Mouse (Mus musculus) limb, embryonic 12.5 days (tissue): ENCODE results near the gene March4. TPM values are rescaled to one million over a fixed set of nuclear protein-coding genes. Genes with fewer than 3 reads are reported as not detected.

Source experiments
- ATAC-seq: fragments of 200-750 bp; cut with Nextera tagmentation; 2 replicates; pipeline ENCODE4 v1.8.0; 2017; ENCODE audit warnings: low read depth, moderate TSS enrichment; ENCODE audit not compliant: insufficient number of reproducible peaks, insufficient read depth, low FRiP score, low TSS enrichment
- H3K27ac ChIP-seq: fragments of 300-500 bp; sonication (generic); 2 replicates; pipeline ENCODE4 v1.5.1; 2016; ENCODE audit warnings: mild to moderate bottlenecking, moderate library complexity
- H3K27me3 ChIP-seq: fragments of 300-500 bp; sonication (generic); 2 replicates; pipeline ENCODE4 v1.6.1; 2016; ENCODE audit warnings: mild to moderate bottlenecking, moderate library complexity
- H3K36me3 ChIP-seq: fragments of 300-500 bp; sonication (generic); 2 replicates; pipeline ENCODE4 v1.6.1; 2016; ENCODE audit warnings: mild to moderate bottlenecking, moderate library complexity
- H3K4me1 ChIP-seq: fragments of 300-500 bp; sonication (generic); replicated peaks from 2 replicates; pipeline ENCODE4 v1.6.1; 2016
- H3K4me2 ChIP-seq: fragments of 300-500 bp; sonication (generic); 2 replicates; pipeline ENCODE4 v1.6.1; 2016; ENCODE audit warnings: mild to moderate bottlenecking, moderate library complexity
- H3K4me3 ChIP-seq: fragments of 300-500 bp; sonication (generic); replicated peaks from 2 replicates; pipeline ENCODE4 v1.5.1; 2016; ENCODE audit warnings: mild to moderate bottlenecking
- H3K9ac ChIP-seq: fragments of 300-500 bp; sonication (generic); replicated peaks from 2 replicates; pipeline ENCODE4 v1.6.1; 2016; ENCODE audit warnings: mild to moderate bottlenecking, moderate library complexity
- H3K9me3 ChIP-seq: fragments of 300-500 bp; sonication (generic); 2 replicates; pipeline ENCODE4 v1.6.1; 2016; ENCODE audit warnings: mild to moderate bottlenecking, moderate library complexity
- WGBS: fragments of 180-500 bp; shearing (Covaris S2); methylation state at CpG from one replicate; pipeline ENCODE4 v1.1.7; 2016; 5-methylcytosine and 5-hydroxymethylcytosine counted together
- polyA plus RNA-seq: library from polyadenylated mRNA; unstranded; fragments of >200 nt; fragmentation: Nextera tagmentation; extraction: Ambion mirVana; gene quantifications from 2 replicates; pipeline ENCODE4 v1.2.1, GENCODE M21; 2016

The March4 gene
- polyA plus RNA-seq, 1 experiment from 2014 or later = not detected

DNA sequence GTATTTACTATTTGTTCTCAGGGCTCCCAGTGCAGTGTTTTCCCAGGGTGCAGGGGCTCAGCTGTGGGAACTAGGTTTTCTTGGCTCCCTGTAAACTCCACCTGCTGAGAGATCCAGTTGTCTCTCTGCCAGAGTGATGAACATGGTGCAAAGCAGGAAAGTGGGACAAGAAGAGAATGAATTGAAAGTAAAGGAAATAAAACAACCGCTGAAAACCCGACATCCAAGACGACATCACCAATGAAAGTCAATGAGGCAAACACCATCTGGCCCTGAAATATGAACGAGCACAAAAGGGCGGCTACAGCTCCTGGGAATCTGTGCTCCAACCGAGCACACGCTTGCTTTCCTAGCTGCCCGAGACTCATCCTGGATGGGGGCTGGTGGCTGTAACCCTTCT is 122.6 kb downstream of the March4 start:
- no peak overlapping the region for H3K27ac ChIP-seq
- H3K4me3 ChIP-seq = no peak overlapping the region
- H3K4me2 ChIP-seq = no peak overlapping the region
- WGBS = 80% methylated on average over 8 of the region's 8 CpGs
- no peaks in the 10 kb centered on the region for H3K36me3 ChIP-seq
- H3K9me3 ChIP-seq = no peaks in the 10 kb centered on the region
- no peak for ATAC-seq
- H3K27me3 ChIP-seq = no peaks in the 10 kb centered on the region
- H3K4me1 ChIP-seq = 0 out of 2 replicates have a peak, but pooled peaks cover 4% of the 10 kb centered on the region
- no peak overlapping the region for H3K9ac ChIP-seq

DNA sequence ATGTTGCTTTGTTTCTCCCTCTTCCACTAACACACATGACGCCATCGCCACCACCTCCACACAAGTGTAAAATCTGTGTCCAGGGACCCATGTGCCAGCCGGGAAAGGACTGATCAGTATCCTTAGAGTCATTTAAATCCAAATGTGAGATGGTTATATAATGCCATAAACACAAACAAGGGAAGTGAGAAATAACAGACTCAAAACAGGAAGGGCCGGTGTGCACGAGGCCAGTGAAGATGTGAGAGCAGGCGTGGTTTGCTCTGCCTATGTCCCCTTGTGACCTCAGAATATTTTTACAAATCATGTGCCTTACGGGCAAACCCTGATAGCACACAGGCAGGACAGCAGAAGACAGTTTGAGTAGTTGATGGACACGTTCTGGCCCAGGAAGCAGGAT is 123.5 kb downstream of the March4 start:
- H3K4me3 ChIP-seq = no peak overlapping the region
- no peak overlapping the region for H3K27ac ChIP-seq
- no peaks in the 10 kb centered on the region for H3K9me3 ChIP-seq
- no peaks in the 10 kb centered on the region for H3K27me3 ChIP-seq
- no peaks in the 10 kb centered on the region for H3K36me3 ChIP-seq
- WGBS = 87% methylated on average over 8 of the region's 8 CpGs
- 0 out of 2 replicates have a peak, but pooled peaks cover 4% of the 10 kb centered on the region for H3K4me1 ChIP-seq
- ATAC-seq = no peak
- H3K4me2 ChIP-seq = no peak overlapping the region
- H3K9ac ChIP-seq = no peak overlapping the region

DNA sequence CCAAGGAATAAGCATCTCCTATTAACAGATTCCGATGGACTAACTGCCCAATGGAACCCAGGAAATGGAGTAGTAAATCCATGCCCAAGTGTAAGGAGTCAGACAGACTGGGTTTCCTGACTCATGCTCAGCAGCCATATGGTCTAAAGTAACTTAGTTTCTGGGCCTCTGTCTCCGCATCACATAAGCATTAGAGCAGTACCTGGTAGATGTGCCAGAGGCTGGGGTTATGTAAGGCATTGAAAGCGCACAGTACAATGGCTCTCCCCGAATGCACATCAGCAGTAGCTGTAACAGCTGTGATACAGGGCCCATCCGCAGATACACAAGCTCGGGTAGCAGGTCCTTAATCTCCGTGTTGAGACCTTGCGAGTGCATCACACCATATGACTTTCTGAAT is 125.6 kb downstream of the March4 start:
- H3K4me1 ChIP-seq = 0 out of 2 replicates have a peak, but pooled peaks cover 4% of the 10 kb centered on the region
- no peak overlapping the region for H3K4me3 ChIP-seq
- H3K9ac ChIP-seq = no peak overlapping the region
- H3K9me3 ChIP-seq = no peaks in the 10 kb centered on the region
- H3K27ac ChIP-seq = no peak overlapping the region
- no peak for ATAC-seq
- H3K27me3 ChIP-seq = no peaks in the 10 kb centered on the region
- WGBS = 95% methylated on average over 8 of the region's 8 CpGs
- H3K4me2 ChIP-seq = no peak overlapping the region
- H3K36me3 ChIP-seq = no peaks in the 10 kb centered on the region

DNA sequence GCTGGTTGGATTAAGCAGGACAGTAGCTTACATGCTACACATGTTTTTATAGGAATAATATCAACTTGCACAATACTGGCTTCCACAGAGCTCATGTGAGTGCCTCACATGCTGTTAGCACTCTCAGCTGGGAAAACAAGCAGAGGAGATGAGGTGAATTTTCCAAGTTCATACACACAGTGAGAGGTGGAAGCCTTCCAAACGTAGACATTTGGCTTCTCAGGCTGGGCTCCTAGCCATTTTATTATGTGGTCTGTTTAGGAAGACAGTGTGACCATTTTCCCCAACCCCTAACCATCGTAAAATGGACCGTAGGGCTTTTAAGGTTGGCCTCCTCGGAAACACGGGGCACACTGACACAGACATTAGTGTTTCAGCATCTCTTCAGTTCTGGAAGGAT is 126.8 kb downstream of the March4 start:
- Histone ChIP-seq H3K9me3 (no peaks in the 10 kb centered on the region), H3K4me3 (no peak overlapping the region), H3K27ac (no peak overlapping the region), H3K27me3 (no peaks in the 10 kb centered on the region), H3K4me1 (0 out of 2 replicates have a peak, but pooled peaks cover 4% of the 10 kb centered on the region), H3K36me3 (no peaks in the 10 kb centered on the region), H3K4me2 (no peak overlapping the region), H3K9ac (no peak overlapping the region)
- no peak for ATAC-seq
- WGBS = 64% methylated on average over 5 of the region's 5 CpGs

DNA sequence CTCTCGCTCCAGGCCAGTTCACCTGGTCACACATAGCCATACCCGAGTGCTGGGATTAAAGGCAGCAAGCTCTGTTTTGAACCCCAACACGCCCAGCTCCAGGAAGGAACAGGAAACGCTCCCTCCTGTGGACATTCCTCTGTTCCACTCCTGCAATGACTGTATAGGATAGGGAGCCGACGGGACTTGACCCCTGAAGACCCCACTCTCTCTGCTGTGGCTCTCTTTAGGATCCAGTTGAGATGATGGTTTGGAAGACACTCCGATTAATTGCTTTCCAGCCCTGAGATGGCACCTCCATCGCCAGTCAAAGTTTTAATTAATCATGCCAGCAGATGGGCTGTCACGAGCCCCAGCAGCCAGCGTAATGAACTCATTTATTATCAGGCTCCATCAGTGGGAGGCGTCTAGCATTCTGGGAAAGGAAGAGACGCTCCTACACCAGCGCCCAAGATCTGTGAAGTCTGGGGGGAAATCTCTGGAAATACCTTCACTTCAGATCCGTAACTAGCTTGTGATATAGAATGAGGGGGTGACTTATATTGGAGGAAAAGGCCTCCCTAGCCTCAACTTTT is 130.1 kb downstream of the March4 start:
- 70% methylated on average over 14 of the region's 14 CpGs for WGBS
- H3K9ac ChIP-seq = no peak overlapping the region
- no peaks in the 10 kb centered on the region for H3K36me3 ChIP-seq
- peaks cover 4% of the 10 kb centered on the region; the same call in 1 of the 2 replicates for H3K4me1 ChIP-seq
- H3K4me3 ChIP-seq = no peak overlapping the region
- H3K4me2 ChIP-seq = no peak overlapping the region
- no peaks in the 10 kb centered on the region for H3K27me3 ChIP-seq
- no peak for ATAC-seq
- H3K27ac ChIP-seq = no peak overlapping the region
- H3K9me3 ChIP-seq = no peaks in the 10 kb centered on the region

DNA sequence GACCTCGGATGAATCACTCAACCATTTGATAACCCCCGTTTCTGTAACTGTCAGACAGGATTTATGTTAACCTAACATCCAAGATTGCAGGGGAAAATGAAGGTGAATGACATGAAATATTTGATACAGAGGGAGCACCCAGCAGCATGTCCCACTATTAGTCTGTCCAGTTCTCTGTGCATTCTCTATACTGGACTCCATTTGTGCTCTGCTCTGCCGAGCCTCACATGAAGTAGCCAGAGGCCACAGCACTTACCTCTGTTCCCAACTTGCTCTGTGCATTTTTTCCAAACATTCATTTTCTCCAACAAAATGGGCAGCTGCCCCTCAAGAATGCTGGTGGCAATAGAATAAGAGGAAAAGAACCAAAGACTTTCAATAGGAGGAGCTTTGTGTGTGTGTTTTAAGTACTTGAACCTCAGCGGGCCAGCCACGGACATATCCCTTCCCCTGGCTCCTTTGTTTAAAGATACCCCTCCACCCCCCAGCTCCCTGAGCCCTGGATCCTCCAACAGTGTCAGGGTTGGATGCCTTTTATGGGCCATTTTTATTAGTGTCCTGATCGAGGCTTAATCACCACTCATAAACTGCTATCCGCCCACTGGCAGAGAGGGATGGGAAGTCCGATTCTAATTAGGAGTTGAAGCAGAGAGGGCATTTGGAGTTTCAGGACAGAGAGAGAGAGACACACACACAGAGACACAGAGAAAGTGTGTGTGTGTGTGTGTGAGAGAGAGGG is 135.2 kb downstream of the March4 start:
- no peak overlapping the region for H3K4me3 ChIP-seq
- H3K27me3 ChIP-seq = no peaks in the 10 kb centered on the region
- H3K4me1 ChIP-seq = peaks cover 11% of the 10 kb centered on the region; the same call in 1 of the 2 replicates
- no peak for ATAC-seq
- no peak overlapping the region for H3K27ac ChIP-seq
- peaks cover 17% of the 10 kb centered on the region for H3K36me3 ChIP-seq
- WGBS = 38% methylated on average over 8 of the region's 8 CpGs
- peak overlapping the region; percentile 21; the same call in 1 of the 2 replicates for H3K4me2 ChIP-seq
- no peak overlapping the region for H3K9ac ChIP-seq
- no peaks in the 10 kb centered on the region for H3K9me3 ChIP-seq

DNA sequence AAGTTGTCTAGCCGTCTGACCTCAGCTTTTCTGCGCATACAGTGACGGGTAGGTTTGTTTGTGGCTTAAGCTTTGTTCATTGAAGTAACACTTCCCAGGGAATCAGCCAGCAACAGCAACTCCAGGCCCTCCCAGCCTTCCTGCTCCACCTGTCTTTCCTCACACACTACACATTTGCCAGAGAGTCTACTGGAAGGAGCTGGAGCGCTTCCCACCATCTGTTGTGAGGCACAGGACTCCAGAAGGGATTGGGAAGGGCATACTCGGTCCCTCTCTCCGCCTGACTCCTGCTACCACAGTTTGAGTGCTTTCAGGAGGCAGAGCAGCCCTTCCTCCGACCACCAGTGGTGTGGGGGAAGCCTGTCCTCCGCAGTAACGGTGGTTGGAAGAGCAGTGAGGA is 136.1 kb downstream of the March4 start:
- ATAC-seq = no peak
- Histone ChIP-seq H3K27me3 (no peaks in the 10 kb centered on the region), H3K4me3 (no peak overlapping the region), H3K4me1 (peaks cover 11% of the 10 kb centered on the region; the same call in 1 of the 2 replicates), H3K27ac (no peak overlapping the region), H3K36me3 (peaks cover 26% of the 10 kb centered on the region), H3K4me2 (no peak overlapping the region), H3K9ac (no peak overlapping the region), H3K9me3 (no peaks in the 10 kb centered on the region)
- 80% methylated on average over 9 of the region's 9 CpGs for WGBS

DNA sequence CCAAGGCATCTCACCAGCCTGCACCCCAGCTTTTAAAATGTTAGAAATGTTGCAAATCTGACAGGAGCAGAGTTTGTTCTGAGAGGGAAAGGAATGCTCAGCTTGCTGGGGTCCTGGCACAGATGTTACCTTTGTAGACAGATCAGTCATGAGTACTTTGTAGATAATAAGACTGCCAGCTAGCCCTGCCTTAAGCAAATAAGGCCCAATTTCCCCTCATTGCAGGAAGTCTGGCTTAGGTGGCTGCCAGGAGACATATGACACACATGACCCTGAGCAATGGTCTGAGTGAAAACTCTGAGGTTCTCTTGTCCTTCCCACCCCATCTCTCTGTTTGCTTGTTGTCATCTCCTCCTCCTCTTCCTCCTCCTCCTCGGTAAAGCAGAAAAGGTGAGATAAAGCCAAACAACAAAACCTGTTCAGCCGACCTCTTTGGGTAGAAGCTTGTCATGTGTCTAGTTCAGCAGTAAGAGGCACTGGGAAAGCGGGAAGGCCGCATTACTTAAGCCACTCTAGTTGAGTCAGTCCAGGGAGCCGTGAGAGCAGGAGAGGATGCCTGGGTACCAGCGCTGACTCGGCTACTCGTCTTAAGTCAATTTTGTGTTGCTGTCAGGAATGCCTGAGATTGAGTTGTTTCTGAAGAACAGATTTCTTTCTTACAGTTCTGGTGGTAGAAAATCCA is 136.9 kb downstream of the March4 start:
- WGBS = 85% methylated on average over 8 of the region's 8 CpGs
- no peak for ATAC-seq
- no peak overlapping the region for H3K4me3 ChIP-seq
- no peak overlapping the region for H3K4me2 ChIP-seq
- no peaks in the 10 kb centered on the region for H3K27me3 ChIP-seq
- peaks cover 33% of the 10 kb centered on the region for H3K36me3 ChIP-seq
- no peaks in the 10 kb centered on the region for H3K9me3 ChIP-seq
- H3K9ac ChIP-seq = no peak overlapping the region
- H3K27ac ChIP-seq = no peak overlapping the region
- peaks cover 11% of the 10 kb centered on the region; the same call in 1 of the 2 replicates for H3K4me1 ChIP-seq

DNA sequence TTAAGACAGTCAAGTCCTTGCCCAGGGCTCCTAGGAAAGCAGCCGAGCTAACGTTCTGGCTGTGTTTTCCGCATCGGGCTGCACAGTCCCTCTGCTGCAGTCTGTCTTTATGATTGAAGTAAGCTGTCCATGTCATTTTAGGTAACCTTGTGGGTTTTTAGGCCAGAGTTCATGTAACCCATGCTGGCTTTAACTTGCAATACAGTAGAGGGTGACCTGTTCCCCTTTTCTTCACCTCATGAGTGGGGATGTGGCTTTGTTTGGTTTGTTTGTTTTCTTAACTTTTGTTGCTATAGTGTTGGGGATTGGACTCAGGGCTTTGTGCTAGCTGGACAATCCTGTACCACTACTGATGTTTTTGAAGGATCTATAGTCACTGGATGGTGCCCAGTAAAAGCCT is 146.3 kb downstream of the March4 start:
- peaks cover 46% of the 10 kb centered on the region for H3K36me3 ChIP-seq
- H3K4me1 ChIP-seq = no peaks in the 10 kb centered on the region
- H3K27me3 ChIP-seq = no peaks in the 10 kb centered on the region
- no peak overlapping the region for H3K27ac ChIP-seq
- no peak overlapping the region for H3K4me3 ChIP-seq
- H3K4me2 ChIP-seq = no peak overlapping the region
- no peaks in the 10 kb centered on the region for H3K9me3 ChIP-seq
- WGBS = 68% methylated on average over 4 of the region's 4 CpGs
- no peak overlapping the region for H3K9ac ChIP-seq
- no peak for ATAC-seq

DNA sequence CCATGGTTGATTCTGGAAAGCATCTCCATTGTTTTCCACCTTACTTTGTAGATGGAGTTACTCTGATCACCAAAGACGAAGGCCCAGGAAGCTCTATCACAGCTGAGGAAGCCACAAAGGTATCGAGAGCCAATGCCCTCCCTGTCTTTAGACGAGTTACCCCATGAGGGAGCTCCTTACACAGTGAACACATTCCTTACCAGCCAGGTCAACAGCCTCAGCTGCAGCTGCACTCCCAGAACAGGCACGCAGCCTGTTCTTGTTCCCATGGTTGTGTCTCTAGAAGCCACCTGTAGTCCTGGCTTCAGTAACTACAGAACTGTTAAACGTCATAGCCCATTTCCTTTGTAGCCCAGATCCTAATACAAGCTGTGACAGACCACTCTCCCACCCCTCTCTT is 153.1 kb downstream of the March4 start:
- ATAC-seq = no peak; the same call in 1 of the 2 replicates
- no peaks in the 10 kb centered on the region for H3K27me3 ChIP-seq
- H3K27ac ChIP-seq = peak overlapping the region; percentile 62
- WGBS = 69% methylated on average over 5 of the region's 5 CpGs
- no peak overlapping the region for H3K9ac ChIP-seq
- H3K4me1 ChIP-seq = no peaks in the 10 kb centered on the region
- no peak overlapping the region for H3K4me3 ChIP-seq
- H3K36me3 ChIP-seq = peaks cover 67% of the 10 kb centered on the region
- no peak overlapping the region for H3K4me2 ChIP-seq
- no peaks in the 10 kb centered on the region for H3K9me3 ChIP-seq

DNA sequence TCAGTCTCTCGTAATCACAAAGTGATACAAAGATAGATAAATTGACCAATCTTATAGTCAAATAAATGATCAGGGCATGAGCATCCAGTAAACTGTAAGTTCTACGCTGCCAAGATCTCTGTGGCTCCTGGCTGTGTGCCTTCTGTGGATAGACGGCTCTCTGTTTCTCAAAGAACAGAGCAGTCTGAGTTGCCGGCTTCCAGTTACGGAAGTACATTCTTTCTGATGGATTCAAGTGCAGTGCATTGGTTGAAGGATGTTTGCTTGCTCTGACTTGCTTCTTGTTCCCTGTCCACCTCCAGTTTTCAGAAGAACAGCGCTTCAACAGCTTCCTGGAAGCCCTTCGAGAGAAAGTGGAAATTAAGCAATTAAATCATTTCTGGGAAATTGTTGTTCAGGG is 153.7 kb downstream of the March4 start:
- Histone ChIP-seq H3K27ac (no peak overlapping the region), H3K9ac (no peak overlapping the region), H3K4me1 (no peaks in the 10 kb centered on the region), H3K4me2 (no peak overlapping the region), H3K27me3 (no peaks in the 10 kb centered on the region), H3K4me3 (no peak overlapping the region), H3K9me3 (no peaks in the 10 kb centered on the region), H3K36me3 (peaks cover 65% of the 10 kb centered on the region)
- 94% methylated on average over 7 of the region's 7 CpGs for WGBS
- no peak for ATAC-seq
